Mouse (Mus musculus) heart, postnatal 0 days (tissue): ENCODE data around the gene Man2c1.

ENCODE experiments used
- CTCF ChIP-seq: IDR thresholded peaks from 2 replicates; pipeline ENCODE4 v1.5.1; 2016; ENCODE audit warnings: antibody characterized with exemption, control low read depth, low read depth
- EP300 ChIP-seq: IDR thresholded peaks from 2 replicates; pipeline ENCODE4 v1.6.1; 2016; ENCODE audit warnings: antibody characterized with exemption, low read depth

GRCm38 (mm10) chr9:57139571-57139970 lies 9.1 kb downstream of the Man2c1 start:
- TF ChIP-seq CTCF, result no peak
- no peak for TF ChIP-seq EP300
